Mouse (Mus musculus) kidney, adult 2 months (tissue): ENCODE data around the gene Prdm16. TPM values are rescaled to one million over a fixed set of nuclear protein-coding genes. Genes with fewer than 3 reads are reported as not detected.

Experiments used
- DNase-seq: peaks from one replicate; pipeline ENCODE4 v3.0.0; 2021
- H3K27ac ChIP-seq: fragments of 200-500 bp; 2 replicates; pipeline ENCODE4 v1.5.1; 2012; ENCODE audit warnings: low read depth, low read length, control low read depth, inconsistent platforms; ENCODE audit not compliant: insufficient read depth
- H3K27me3 ChIP-seq: fragments of 200-500 bp; replicated peaks from 2 replicates; pipeline ENCODE4 v1.6.1; 2012; ENCODE audit warnings: mild to moderate bottlenecking, moderate library complexity, low read length, inconsistent platforms; ENCODE audit not compliant: control insufficient read depth, insufficient read depth
- H3K36me3 ChIP-seq: fragments of 200-500 bp; 2 replicates; pipeline ENCODE4 v1.6.1; 2012; ENCODE audit warnings: mild to moderate bottlenecking, moderate library complexity, low read length, inconsistent platforms; ENCODE audit not compliant: control insufficient read depth, insufficient read depth
- H3K4me1 ChIP-seq: fragments of 200-500 bp; 2 replicates; pipeline ENCODE4 v1.6.1; 2011; ENCODE audit warnings: low read length; ENCODE audit not compliant: control insufficient read depth, insufficient read depth
- H3K4me3 ChIP-seq: fragments of 200-500 bp; 2 replicates; pipeline ENCODE4 v1.5.1; 2011; ENCODE audit warnings: mild to moderate bottlenecking, low read depth, low read length, control low read depth; ENCODE audit not compliant: insufficient read depth
- CTCF ChIP-seq: fragments of 200-500 bp; conservative IDR thresholded peaks from 2 replicates; pipeline ENCODE4 v1.5.1; 2011; ENCODE audit warnings: low read depth, mild to moderate bottlenecking, control low read depth, low read length, moderate library complexity, mixed read lengths; ENCODE audit not compliant: insufficient read depth, insufficient read length
- POLR2A ChIP-seq: fragments of 200-500 bp; IDR thresholded peaks from one replicate; pipeline ENCODE4 v1.6.1; 2011; ENCODE audit warnings: low read depth, low read length, control low read depth
- WGBS: fragments of 180-500 bp; shearing (Covaris S2); methylation state at CpG from one replicate; pipeline ENCODE4 v1.1.7; 2018; 5-methylcytosine and 5-hydroxymethylcytosine counted together
- polyA plus RNA-seq: library from polyadenylated mRNA; depleted of rRNA; stranded (reverse); fragments of >200 nt; gene quantifications from 2 replicates; pipeline ENCODE4 v1.2.3, GENCODE M21; 2012

Prdm16 gene
- polyA plus RNA-seq, 1 experiment, result 7.1 TPM

- WGBS, result 93% methylated on average over 2 of the region's 2 CpGs
- H3K36me3 ChIP-seq, result no peaks in the 10 kb centered on the region
- no peaks in the 10 kb centered on the region for H3K4me1 ChIP-seq
- no peak overlapping the region for H3K4me3 ChIP-seq
- DNase-seq, result no peak
- H3K27ac ChIP-seq, result no peak overlapping the region
- H3K27me3 ChIP-seq, result no peaks in the 10 kb centered on the region
- TF ChIP-seq CTCF (no peak), POLR2A (no peak)
Observed at GRCm38 (mm10) chr4:154312143-154312812, 324.4 kb downstream of the Prdm16 start.

GRCm38 (mm10) chr4:154310576-154311262, 326.0 kb downstream of the Prdm16 start:
- Histone ChIP-seq H3K36me3 (no peaks in the 10 kb centered on the region), H3K4me1 (no peaks in the 10 kb centered on the region), H3K4me3 (no peak overlapping the region), H3K27me3 (no peaks in the 10 kb centered on the region), H3K27ac (no peak overlapping the region)
- no peak for DNase-seq
- no peak for TF ChIP-seq POLR2A
- no peak for TF ChIP-seq CTCF
- 66% methylated on average over 9 of the region's 9 CpGs for WGBS

- Histone ChIP-seq H3K27me3 (no peaks in the 10 kb centered on the region), H3K4me3 (no peak overlapping the region), H3K36me3 (no peaks in the 10 kb centered on the region), H3K27ac (no peak overlapping the region), H3K4me1 (no peaks in the 10 kb centered on the region)
- no peak for TF ChIP-seq POLR2A
- TF ChIP-seq CTCF, result no peak
- DNase-seq, result no peak
- WGBS, result 53% methylated on average over 2 of the region's 2 CpGs
Observed at GRCm38 (mm10) chr4:154309131-154309530, 327.5 kb downstream of the Prdm16 start.

GRCm38 (mm10) chr4:154301466-154301881, 335.2 kb downstream of the Prdm16 start, which contains the start of gene Arhgef16:
Gene Arhgef16, minus strand, starts transcription at chr4:154301676.
- Histone ChIP-seq H3K27me3 (no peaks in the 10 kb centered on the region), H3K4me1 (peaks cover 15% of the 10 kb centered on the region), H3K4me3 (no peak within 1 kb of the TSS), H3K36me3 (no peaks in the 10 kb centered on the region), H3K27ac (no peak within 1 kb of the TSS)
- 10% methylated on average over 7 of the region's 7 CpGs for WGBS
- peak; percentile 77 for DNase-seq
- TF ChIP-seq POLR2A (no peak), CTCF (peak; percentile 95)

GRCm38 (mm10) chr4:154299541-154300271, 337.0 kb downstream of the Prdm16 start:
- Histone ChIP-seq H3K27ac (peak overlapping the region; percentile 85), H3K4me1 (peaks cover 21% of the 10 kb centered on the region), H3K4me3 (peak overlapping the region; percentile 73), H3K27me3 (no peaks in the 10 kb centered on the region), H3K36me3 (no peaks in the 10 kb centered on the region)
- TF ChIP-seq CTCF, result no peak
- TF ChIP-seq POLR2A, result no peak
- DNase-seq, result peak; percentile 93
- 1% methylated on average over 56 of the region's 66 CpGs for WGBS

- H3K4me3 ChIP-seq, result peak overlapping the region; percentile 30
- no peaks in the 10 kb centered on the region for H3K27me3 ChIP-seq
- H3K4me1 ChIP-seq, result peaks cover 31% of the 10 kb centered on the region
- peak overlapping the region; percentile 70 for H3K27ac ChIP-seq
- TF ChIP-seq POLR2A (no peak), CTCF (no peak)
- 29% methylated on average over 9 of the region's 9 CpGs for WGBS
- no peaks in the 10 kb centered on the region for H3K36me3 ChIP-seq
- DNase-seq, result peak; percentile 91
Observed at GRCm38 (mm10) chr4:154297761-154298160, 338.9 kb downstream of the Prdm16 start.

- DNase-seq, result peak; percentile 95
- Histone ChIP-seq H3K27ac (peak overlapping the region; percentile 75), H3K36me3 (no peaks in the 10 kb centered on the region), H3K27me3 (no peaks in the 10 kb centered on the region), H3K4me3 (no peak overlapping the region), H3K4me1 (peaks cover 27% of the 10 kb centered on the region)
- WGBS, result 13% methylated on average over 8 of the region's 8 CpGs
- TF ChIP-seq POLR2A, result no peak
- 0 out of 2 replicates have a peak, but pooled peaks have one; percentile 7 for TF ChIP-seq CTCF
Observed at GRCm38 (mm10) chr4:154294262-154294731, 342.4 kb downstream of the Prdm16 start.
